Mouse (Mus musculus): Measurements from ENCODE around the gene Adar.

Gene Adar

DNA sequence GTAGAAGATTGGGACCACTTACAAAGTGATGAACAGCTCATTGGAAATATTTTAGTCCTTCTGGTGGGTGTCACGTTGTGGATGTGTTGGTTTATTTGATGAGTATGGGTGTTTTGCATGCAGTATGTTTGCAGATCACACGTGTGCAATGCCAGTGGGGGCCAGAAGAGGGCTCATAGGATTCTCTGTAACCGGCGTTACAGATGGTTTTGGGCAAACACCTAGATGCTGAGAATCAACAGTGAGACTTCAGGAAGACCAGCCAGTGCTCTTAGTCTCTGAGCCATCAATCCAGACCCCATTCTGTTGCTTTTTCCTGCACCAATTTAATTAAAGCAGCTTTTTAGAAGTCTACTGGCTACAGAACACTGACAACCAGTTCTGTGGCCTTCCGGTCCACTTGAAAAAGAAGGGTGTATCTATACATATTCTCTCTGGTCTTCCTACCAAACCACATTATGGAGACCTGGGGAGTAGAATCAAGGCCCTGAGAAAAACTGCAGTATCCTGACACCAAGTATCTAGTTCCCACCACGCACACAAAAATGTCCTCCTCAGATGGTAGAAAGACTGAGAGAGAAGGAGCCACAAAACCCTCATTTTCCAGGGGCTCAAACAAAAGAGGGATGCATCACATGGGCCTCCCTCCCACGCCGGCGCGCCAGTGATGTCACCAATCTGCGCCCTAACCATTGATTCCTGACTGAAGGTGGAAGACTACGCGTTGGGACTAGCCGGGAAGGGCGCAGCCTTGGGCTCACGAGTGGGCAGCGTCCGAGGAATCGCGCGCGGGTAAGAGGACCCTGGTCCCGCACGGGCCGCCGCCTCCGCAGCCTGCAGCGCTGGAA lies at the start of gene Adar:
TSS of gene Adar (plus strand) at position 664 of the 848 bp plus-strand sequence.
- DNase-seq (ENCODE audit: low spot score in 2 of 2): peak; percentile 87 to 88

DNA sequence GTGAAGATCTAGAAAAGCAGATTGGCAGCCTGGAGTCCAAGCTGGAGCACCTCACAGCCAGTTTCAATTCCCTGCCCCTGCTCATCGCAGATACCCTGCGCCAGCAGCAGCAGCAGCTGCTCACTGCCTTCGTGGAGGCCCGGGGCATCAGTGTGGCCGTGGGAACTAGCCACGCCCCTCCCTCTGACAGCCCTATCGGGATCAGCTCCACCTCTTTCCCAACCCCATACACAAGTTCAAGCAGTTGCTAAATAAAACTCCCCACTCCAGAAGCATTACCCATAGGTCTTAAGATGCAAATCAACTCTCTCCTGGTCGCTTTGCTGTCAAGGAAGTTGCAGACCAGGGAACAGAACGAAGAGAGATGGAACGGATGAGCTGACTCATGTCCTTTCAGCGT lies 47.7 kb upstream of the Adar start:
- DNase-seq (ENCODE audit: low spot score in 2 of 2): no peak

GRCm38 (mm10) chr3:89671334-89671733 lies 43.5 kb upstream of the Adar start:
- DNase-seq (ENCODE audit: low spot score in 2 of 2): no peak

GRCm38 (mm10) chr3:89672573-89673317 lies 42.1 kb upstream of the Adar start:
- DNase-seq (ENCODE audit: low spot score in 2 of 2): no peak

DNA sequence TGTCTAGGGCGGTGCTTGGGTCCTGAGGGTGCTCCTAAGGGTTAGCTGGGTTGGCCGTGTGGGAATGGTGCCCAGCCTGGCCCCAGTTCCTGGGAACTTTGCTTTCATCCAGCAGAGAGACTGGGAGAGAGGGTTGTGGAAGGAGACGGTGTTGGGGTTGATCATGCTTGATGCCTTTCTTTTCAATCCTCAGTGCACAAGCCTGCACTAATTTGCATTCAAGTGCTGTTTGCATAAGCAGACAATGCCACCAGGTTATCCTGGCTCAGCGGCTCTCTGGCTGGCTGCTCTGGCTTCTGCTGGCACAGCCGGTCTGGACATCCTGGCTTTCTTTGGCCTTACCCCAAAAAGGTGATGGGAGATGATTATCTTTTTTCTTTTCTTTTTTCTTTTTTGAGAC lies 37.2 kb upstream of the Adar start:
- DNase-seq (ENCODE audit: low spot score in 2 of 2): no peak

DNA sequence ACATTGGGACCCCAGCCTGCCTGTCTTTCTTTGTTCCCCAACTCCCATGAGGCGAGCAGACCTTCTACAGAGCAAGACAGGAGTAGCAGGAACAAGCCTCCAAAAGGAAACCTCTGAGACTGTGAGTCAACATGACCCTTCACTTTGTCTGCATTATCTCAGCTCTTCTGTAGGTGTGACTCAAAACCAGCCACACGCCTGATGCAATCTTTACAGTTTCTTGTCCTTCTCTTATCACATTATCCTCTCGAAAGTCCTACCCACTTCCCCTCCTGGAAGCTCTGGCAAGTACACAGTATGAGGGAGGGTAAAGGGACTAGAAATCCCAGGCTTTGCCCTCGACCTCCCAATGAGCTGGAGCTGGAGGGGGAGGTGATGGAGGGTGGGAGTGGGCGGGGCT lies 28.8 kb upstream of the Adar start:
- no peak for DNase-seq (ENCODE audit: low spot score in 2 of 2)

DNA sequence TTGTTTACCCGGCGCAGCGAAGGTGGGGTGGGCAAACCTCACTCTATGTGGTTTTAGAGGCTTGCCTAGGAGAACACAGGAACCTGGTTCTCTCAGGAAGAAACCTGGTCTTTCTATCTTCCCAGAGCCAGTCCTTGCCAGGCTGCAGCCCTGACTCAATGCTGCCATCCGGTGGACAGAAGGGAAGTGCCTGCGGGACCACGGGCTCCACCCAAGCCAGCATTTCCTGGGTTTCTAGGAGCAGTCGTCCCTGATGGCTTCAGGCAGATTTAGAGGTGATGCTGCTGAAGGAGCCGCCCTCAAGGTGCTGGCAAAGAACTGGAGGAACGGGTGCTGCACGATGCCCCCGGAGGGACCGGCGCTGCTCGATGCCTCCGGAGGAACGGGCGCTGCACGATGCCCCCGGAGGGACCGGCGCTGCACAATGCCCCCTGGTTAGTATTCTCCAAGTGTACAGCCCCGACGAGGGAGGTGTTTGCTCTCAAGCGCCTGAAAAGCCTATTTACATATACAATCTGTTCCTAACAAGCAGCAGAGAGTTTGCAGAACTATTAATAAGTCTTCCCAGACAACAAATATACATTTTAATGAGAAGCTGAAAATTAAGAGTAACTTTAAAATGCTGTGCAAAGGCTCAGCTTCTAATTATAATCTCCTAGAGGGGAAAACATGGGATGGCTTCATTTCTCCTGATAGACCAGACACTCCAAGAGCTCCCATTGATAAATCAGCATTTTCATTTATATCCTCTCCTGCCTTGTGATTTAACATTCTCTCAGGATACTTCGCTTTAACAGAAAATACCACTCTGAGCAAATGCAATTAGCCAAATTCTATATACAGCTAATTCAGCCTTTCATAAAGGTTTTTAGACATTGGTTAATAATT lies 25.9 kb upstream of the Adar start:
- peak; percentile 79 to 92 for DNase-seq (ENCODE audit: low spot score in 2 of 2)

- no peak for DNase-seq (ENCODE audit: low spot score in 2 of 2)
Measured at GRCm38 (mm10) chr3:89691776-89692175, 23.0 kb upstream of the Adar start.

GRCm38 (mm10) chr3:89696152-89696821 lies 18.5 kb upstream of the Adar start:
- DNase-seq (ENCODE audit: low spot score in 2 of 2): peak in 1 of 2 experiments; percentile 20

DNA sequence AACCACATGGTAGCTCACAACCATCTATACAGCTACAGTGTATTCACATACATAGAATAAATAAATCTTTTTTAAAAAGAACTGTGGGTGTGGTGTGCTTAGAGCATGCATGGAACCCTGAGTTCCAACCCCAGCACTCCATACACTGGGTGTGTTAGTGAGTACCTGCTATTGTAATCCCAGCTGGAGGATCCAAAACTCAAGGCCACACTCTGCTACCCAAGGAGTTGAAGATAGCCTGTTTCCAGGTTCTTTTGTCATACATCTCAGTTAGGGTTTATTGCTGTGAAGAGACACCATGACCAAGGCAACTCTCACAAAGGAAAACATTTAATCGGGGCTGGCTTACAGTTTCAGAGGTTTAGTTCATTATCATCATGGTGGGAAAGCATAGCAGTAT lies 15.9 kb upstream of the Adar start:
- DNase-seq (ENCODE audit: low spot score in 2 of 2): no peak

DNA sequence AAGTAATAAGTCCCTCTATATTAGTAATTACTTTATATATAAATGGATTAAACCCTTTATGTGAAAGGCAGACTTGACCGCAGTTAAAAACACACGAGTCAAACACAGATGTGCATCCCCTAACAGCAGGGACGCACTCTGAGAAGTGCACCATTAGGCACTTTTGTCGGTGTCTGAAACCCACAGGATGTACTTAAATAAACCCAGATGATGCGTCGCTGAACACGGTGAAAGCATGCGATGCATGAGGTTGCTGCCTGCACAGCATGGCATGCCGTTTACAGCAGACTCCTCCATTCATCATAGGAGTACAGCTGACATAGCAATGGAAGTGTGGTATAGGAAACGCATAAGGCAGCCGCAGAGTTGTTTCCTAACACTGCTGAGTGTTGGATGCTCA lies 14.4 kb upstream of the Adar start:
- no peak for DNase-seq (ENCODE audit: low spot score in 2 of 2)

GRCm38 (mm10) chr3:89703596-89703995 lies 11.2 kb upstream of the Adar start:
- DNase-seq (ENCODE audit: low spot score in 2 of 2): no peak

GRCm38 (mm10) chr3:89704064-89704463 lies 10.8 kb upstream of the Adar start:
- no peak for DNase-seq (ENCODE audit: low spot score in 2 of 2)

- DNase-seq (ENCODE audit: low spot score in 2 of 2): peak in 1 of 2 experiments; percentile 39
Measured at GRCm38 (mm10) chr3:89715207-89715966, 565 bp downstream of the Adar start.

DNA sequence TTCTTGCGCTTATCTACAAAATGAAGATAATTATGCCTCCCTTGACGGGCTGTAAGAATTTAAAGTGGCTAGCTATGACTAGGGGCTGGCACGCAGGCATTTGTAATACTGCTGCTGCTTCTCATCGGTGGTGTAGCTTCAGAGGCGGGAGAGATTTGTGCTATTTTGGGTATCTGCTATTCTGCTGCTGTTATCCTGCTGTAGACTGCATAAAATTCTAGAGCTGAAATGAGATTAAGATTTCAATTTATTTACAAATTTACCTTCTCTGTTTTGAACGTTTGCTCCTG lies 1.1 kb downstream of the Adar start:
- DNase-seq (ENCODE audit: low spot score in 2 of 2): no peak

DNA sequence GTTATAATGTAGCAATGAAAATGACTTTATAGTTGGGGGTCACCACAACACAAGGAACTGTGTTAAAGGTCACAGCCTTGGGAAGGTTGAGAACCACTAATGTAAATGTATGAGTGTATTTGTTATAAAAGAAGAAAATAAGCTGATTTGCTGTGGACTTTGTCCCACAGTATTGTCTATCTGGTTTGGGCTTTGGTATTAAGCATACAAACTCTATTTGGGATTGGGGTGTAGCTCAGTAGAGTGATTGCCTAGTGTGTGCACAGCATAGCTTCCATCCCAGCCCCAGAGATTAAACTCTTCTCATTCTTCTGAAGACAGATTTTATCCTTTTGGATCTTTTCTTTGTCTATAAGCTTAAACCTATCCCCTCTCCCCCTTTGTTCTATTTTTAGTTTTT lies 7.2 kb downstream of the Adar start:
- DNase-seq (ENCODE audit: low spot score in 2 of 2): no peak

DNA sequence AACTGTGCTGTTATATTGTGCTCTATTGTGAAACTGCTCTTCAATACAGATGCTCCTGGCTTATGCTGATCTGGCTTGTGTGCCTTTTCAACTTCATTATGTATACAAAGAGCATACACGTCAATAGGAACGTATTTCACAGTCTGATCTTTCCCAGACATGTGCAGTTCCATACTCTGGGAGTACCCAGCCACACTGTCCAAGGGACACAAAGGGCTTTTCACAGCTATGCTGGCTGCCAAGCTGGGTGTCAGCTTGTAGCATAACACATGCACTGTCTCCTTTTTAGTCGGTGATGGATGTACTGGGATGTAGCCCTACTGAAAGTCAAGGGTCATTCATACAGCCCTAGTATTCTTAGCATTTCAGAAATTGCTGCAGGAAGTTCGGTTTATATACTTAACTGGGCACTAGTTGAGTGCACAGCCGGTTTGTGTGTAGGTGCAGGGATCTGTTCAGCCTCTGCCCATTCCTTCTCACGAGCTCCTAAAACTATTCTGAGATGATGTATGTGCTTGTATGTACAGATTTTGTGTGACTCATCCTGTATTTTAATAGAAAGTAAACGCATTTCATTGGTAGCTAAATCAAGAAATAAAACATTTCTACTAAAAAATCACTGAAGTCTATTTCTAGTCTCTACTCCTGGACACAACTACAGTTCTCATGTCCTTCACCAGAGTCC lies 8.7 kb downstream of the Adar start:
- no peak for DNase-seq (ENCODE audit: low spot score in 2 of 2)

- DNase-seq (ENCODE audit: low spot score in 2 of 2): peak in 1 of 2 experiments; percentile 23
Measured at GRCm38 (mm10) chr3:89727028-89727427, 12.2 kb downstream of the Adar start.

- DNase-seq (ENCODE audit: low spot score in 2 of 2): no peak
Measured at GRCm38 (mm10) chr3:89728848-89729247, 14.0 kb downstream of the Adar start.
